Mouse (Mus musculus): ENCODE data around the gene Gpr152. TPM values are rescaled to one million over a fixed set of nuclear protein-coding genes. Genes with fewer than 3 reads are reported as not detected.
A peak's percentile ranks its signal among the peaks of the same experiment; 100 is the strongest.

The Gpr152 gene
- total RNA-seq, 4 experiments from 2014 or later, result not detected

GRCm38 (mm10) chr19:4149764-4150461, 10.3 kb downstream of the Gpr152 start:
- DNase-seq (ENCODE audit: low spot score in 2 of 2), result no peak

GRCm38 (mm10) chr19:4150567-4151487, 11.2 kb downstream of the Gpr152 start:
- DNase-seq (ENCODE audit: low spot score in 2 of 2), result no peak

GRCm38 (mm10) chr19:4151488-4151860, 11.9 kb downstream of the Gpr152 start:
- no peak for DNase-seq (ENCODE audit: low spot score in 2 of 2)

DNA sequence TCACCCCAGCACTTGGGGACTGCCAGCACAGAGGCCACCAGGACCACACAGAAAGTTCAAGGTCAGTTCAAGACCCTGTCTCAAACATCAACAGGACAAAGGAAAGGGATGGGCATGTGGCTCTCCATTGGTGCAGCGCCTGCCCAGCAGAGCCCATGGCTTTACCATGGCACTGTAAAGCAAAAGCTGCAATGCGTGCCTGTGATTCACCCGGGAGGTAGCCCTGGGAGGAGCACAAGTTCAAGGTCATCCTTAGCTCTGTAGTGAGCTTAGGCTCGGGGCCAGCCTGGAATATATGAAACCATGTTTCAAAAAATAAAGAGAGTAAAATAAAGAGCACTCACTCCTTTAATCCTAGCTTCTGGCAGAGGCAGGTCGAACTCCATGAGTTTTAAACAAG, 12.3 kb downstream of the Gpr152 start:
- no peak for DNase-seq (ENCODE audit: low spot score in 2 of 2)

DNA sequence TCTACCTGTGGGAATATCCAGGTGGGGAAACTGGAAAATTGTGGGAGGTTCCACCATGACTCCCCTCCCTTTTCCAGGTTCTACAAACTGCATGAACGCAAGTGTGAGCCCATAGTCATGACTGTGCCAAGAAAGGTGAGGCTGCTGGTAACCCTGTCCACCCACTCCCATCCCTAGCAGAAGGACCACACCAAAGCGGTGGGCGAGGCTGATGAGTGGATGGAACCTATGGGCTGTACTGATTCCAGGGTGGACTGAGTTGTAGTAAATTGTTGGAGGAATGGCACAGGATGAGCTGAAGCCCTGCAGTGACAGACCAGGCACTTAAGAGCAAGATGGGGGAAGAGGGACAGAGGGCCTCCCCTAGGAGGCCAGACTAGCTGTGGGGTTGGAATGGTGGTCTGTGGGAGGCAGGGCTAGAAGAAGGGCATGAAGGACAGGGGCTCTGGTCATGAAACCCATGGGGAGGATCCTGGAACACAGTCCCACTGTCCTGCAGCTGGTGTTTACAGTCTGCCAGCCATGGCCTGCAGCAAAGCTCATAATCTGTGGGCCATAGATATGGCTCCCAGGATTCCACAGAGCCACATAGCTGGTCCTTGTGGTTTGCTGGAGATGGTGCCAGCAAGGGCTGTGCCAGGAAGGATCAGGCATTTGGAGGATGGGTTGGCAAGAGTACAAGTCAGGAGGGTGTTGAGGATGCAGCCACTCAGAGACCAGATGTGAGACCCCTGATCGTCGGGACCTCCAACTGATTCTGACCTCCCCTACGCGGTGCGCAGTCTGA, 13.1 kb downstream of the Gpr152 start:
- DNase-seq (ENCODE audit: low spot score in 2 of 2), result no peak

DNA sequence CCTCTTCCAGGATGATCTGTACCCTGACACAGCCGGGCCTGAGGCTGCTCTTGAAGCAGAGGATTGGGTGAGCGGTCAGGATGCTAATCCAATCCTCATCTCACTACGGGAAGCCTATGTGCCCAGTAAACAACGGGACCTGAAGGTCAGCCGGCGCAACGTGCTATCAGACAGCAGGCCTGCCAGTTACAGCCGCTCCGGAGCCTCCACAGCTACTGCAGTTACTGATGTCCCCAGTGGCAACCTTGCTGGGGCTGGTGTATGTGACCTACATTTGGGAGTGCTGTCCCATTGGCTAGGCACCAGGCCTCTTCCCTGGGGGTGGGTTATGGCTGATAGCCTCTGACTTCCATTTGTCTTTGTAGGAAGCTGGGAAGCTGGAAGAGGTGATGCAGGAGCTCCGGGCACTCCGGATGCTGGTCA, 13.7 kb downstream of the Gpr152 start, which contains the start of gene Ptprcap:
Ptprcap (plus strand) TSS at position 373 of the 423 bp plus-strand sequence.
- no peak for DNase-seq (ENCODE audit: low spot score in 2 of 2)

GRCm38 (mm10) chr19:4154437-4155222, 15.0 kb downstream of the Gpr152 start:
- no peak for DNase-seq (ENCODE audit: low spot score in 2 of 2)

DNA sequence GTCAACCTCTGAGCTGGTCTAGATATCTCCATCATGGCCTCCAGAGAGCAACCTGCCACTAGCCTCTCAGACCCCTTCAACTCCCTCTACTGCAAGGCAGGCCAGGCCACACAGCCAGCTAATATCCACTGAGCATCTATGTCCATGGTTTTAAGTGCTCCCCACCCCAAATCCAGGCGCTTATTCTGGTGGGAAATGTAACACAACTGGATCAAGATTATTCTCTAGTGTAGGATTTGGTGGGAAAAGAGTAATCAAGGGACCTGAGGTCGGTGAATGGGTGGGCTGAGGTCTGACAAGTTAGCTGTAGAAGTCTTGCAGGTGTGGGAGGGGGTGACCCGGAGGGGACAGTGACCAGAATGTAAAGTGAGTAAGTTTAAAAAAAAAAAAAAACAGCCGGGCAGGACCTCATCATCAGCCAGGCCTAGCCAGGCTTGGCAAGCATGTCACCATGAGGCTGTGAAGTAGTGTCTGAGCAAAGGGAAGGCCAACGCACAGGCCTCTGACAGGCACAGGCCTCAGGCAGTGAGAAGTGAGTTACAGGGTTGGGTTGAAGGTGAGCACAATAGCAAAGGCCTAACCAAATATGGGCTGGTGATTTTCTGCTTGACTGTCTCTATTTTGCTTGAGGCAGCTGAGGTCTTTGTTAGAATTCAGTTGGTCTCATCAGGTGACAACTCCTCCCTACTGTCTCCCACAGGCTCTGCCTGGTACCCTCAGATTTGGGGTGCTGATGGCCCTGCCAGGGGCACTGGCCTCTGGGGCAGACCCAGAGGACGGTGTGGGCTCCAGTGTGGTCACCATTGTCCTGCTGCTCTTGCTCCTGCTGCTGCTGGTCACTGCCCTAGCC, 15.9 kb downstream of the Gpr152 start:
- no peak for DNase-seq (ENCODE audit: low spot score in 2 of 2)

DNA sequence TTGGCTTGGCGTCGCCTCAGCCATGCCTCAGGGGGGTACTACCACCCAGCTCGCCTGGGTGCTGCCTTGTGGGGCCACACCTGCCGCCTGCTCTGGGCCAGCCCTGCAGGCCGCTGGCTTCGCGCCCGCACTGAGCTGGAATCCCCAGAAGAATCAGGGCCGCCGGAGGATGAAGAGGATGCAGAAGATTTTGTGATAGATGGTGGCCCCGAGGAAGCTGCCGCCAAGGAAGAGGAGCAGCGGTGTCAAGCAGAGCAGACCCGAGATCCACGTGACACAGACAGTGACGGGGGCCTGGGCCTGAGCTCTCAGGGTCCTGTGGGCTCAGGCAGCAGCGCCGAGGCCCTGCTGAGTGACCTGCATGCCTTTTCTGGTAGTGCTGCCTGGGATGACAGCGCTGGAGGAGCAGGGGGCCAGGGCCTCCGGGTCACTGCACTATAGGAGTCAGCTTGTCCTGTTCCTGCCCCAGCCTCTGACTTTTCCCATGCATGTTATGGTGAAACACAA, 16.5 kb downstream of the Gpr152 start:
- DNase-seq (ENCODE audit: low spot score in 2 of 2), result no peak

GRCm38 (mm10) chr19:4156771-4157170, 17.2 kb downstream of the Gpr152 start:
- no peak for DNase-seq (ENCODE audit: low spot score in 2 of 2)

- no peak for DNase-seq (ENCODE audit: low spot score in 2 of 2)
These were observed 19.5 kb downstream of the Gpr152 start for GRCm38 (mm10) chr19:4159049-4159448.

DNA sequence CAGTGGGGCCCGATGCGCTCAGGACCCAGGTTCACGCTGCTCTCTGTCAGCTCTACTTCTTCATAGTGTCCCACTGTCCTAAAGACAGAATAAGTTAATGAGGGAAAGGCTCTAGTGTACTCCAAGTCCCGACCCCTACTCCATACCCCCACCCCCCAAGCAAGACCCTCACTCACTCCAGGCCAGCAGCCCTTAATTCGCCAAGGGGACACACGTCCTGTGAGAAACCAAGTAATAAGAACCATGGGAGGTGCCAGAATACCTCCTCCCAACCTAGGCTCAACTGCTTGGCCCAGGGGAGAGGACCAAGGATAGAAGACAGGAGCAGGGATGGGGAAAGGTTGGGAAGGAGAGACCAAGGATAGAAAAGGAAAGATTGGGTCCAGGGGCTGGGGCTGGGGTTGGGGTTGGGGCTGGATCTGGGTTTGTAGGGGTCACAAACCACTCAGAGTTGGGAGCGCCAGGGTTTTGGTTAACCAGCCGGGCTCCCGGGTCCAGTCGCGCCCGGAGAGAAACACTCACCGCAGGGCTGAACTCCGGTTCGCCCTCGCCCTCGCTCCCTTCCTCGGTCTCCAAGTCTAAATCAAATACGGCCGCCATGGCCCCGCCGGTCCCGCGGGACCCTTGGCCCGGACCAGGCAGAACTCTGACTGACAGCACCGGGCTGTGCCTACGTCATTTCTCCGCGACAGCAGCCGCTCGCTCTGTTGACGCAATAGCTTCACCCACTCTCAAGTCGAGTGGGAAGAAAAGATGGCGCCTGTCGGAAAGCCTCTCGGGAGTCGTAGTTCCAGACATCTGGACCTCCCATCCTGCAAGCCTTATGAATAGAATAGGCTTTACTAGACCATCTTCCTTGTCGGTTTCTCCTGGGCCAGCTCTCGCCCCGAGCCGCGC, 23.3 kb downstream of the Gpr152 start, which contains the start of gene Rps6kb2:
Rps6kb2 (minus strand) TSS at position 709 of the 897 bp plus-strand sequence.
- peak; percentile 93 for DNase-seq (ENCODE audit: low spot score in 2 of 2)

GRCm38 (mm10) chr19:4163543-4163887, 23.9 kb downstream of the Gpr152 start:
- DNase-seq (ENCODE audit: low spot score in 2 of 2), result no peak

GRCm38 (mm10) chr19:4164100-4164499, 24.5 kb downstream of the Gpr152 start:
- DNase-seq (ENCODE audit: low spot score in 2 of 2), result no peak

GRCm38 (mm10) chr19:4164721-4165120, 25.1 kb downstream of the Gpr152 start:
- DNase-seq (ENCODE audit: low spot score in 2 of 2), result no peak

GRCm38 (mm10) chr19:4166678-4167476, 27.3 kb downstream of the Gpr152 start:
- no peak for DNase-seq (ENCODE audit: low spot score in 2 of 2)

GRCm38 (mm10) chr19:4169378-4169784, 29.8 kb downstream of the Gpr152 start:
- DNase-seq (ENCODE audit: low spot score in 2 of 2), result peak; percentile 99

GRCm38 (mm10) chr19:4169810-4170209, 30.2 kb downstream of the Gpr152 start:
- peak; percentile 34 to 59 for DNase-seq (ENCODE audit: low spot score in 2 of 2)

Data from gastrocnemius, adult 8-10 months (tissue).